Mouse (Mus musculus) myocyte (in vitro differentiated cells): ENCODE measurements around the gene Rplp1.

Experiments used
- CEBPB ChIP-seq: IDR thresholded peaks from 2 replicates; pipeline ENCODE4 v1.6.1; 2011; ENCODE audit warnings: mild to moderate bottlenecking, moderate library complexity; ENCODE audit not compliant: poor library complexity, insufficient read depth, severe bottlenecking
- E2F4 ChIP-seq: IDR thresholded peaks from one replicate; pipeline ENCODE4 v1.6.1; 2011; ENCODE audit warnings: mild to moderate bottlenecking, control low read depth, moderate library complexity; ENCODE audit not compliant: insufficient read depth
- MAX ChIP-seq: IDR thresholded peaks from one replicate; pipeline ENCODE4 v1.6.1; 2011; ENCODE audit warnings: low read depth, mild to moderate bottlenecking, control low read depth
- MYOD1 ChIP-seq, 3 experiments: IDR thresholded peaks; one replicate each; pipeline ENCODE4 v1.6.1; 2011; ENCODE audit warnings: control low read depth in 2 of 3, low read depth in 2 of 3, mild to moderate bottlenecking in 2 of 3, moderate library complexity in 1 of 3; ENCODE audit not compliant: insufficient read length in 2 of 3, control insufficient read depth in 1 of 3
- MYOG ChIP-seq, 3 experiments: IDR thresholded peaks; one replicate each; pipeline ENCODE4 v1.6.1; 2011; ENCODE audit warnings: control low read depth in 2 of 3, low read depth in 2 of 3, mild to moderate bottlenecking in 2 of 3; ENCODE audit not compliant: insufficient read length in 2 of 3, control insufficient read depth in 1 of 3, insufficient read depth in 1 of 3
- POLR2A ChIP-seq: IDR thresholded peaks from one replicate; pipeline ENCODE4 v1.6.1; 2011; ENCODE audit warnings: low read depth, mild to moderate bottlenecking, control low read depth, moderate library complexity; ENCODE audit not compliant: insufficient read length
- POLR2AphosphoS2 ChIP-seq: IDR thresholded peaks from one replicate; pipeline ENCODE4 v1.6.1; 2011; ENCODE audit warnings: low read depth, control low read depth; ENCODE audit not compliant: insufficient read length
- REST ChIP-seq: IDR thresholded peaks from one replicate; pipeline ENCODE4 v1.6.1; 2011; ENCODE audit warnings: mild to moderate bottlenecking, control low read depth, moderate library complexity; ENCODE audit not compliant: insufficient read depth, insufficient read length
- TCF3 ChIP-seq: IDR thresholded peaks from one replicate; pipeline ENCODE4 v1.6.1; 2011; ENCODE audit warnings: low read depth, control low read depth; ENCODE audit not compliant: insufficient read length
- USF1 ChIP-seq: IDR thresholded peaks from one replicate; pipeline ENCODE4 v1.6.1; 2011; ENCODE audit warnings: low read depth, mild to moderate bottlenecking, control low read depth, moderate library complexity

GRCm38 (mm10) chr9:61877373-61878112 is 36.8 kb downstream of the Rplp1 start:
- TF ChIP-seq POLR2A (no peak), MYOG (IDR thresholded peaks at IDR 0.05; ENCODE audit: control insufficient read depth in 1 of 3, insufficient read depth in 1 of 3, insufficient read length in 2 of 3, low read depth in 2 of 3) (no peak), POLR2AphosphoS2 (no peak), E2F4 (no peak), CEBPB (no peak), USF1 (no peak), REST (no peak), TCF3 (no peak), MYOD1 (IDR thresholded peaks at IDR 0.05; ENCODE audit: control insufficient read depth in 1 of 3, insufficient read length in 2 of 3, low read depth in 2 of 3) (no peak), MAX (no peak)
